Mouse (Mus musculus) cerebellum, adult 9-11 months (tissue): ENCODE results near the gene Gltp.

ENCODE experiments used
- DNase-seq: peaks from one replicate; pipeline ENCODE4 v3.0.0; 2022

The Gltp gene

DNA sequence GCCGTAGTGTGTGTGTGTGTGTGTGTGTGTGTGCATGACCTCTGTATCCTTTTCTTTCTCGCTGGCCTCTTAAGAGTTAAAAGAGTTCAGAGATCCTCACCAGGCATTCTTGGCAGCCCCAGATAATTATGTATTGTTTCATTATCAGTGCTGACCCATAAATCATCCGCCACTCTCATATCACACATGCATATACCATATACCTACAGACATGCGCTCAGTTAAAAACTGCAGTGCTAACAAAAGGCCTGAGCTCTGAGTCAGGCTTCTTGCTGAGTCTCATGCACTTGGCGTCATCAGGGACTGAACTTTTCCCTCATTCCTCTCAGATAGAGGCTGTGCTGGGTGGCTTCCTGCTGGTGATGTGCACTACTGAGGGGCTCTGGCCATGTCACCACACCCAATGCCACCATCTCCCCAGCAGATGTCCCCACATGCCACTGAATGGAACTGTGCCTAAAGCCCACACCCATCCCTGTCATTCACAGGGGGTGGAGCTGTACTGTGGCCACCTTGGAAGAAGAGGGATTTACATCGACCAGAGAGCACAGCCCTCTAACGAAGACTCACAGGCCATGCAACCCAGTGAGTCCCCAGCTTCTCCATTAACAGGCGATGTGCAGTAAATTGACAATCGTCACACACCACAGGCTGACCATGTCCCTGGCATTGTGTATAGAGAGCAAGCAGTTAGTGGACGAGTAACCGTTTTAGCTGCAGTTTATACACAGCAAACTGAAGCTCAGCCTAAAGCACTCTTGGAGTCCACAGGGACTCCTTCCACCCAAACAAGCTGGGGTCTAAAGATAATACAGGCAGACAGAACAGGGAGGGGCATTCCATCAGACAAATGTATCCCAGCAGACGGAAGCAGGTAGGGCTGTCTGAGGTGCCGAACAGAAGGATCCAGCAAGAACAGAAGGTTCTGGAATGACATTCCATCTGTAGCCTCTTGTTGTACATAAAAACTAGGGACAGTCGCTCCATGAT is 11.9 kb upstream of the Gltp start:
- no peak for DNase-seq

DNA sequence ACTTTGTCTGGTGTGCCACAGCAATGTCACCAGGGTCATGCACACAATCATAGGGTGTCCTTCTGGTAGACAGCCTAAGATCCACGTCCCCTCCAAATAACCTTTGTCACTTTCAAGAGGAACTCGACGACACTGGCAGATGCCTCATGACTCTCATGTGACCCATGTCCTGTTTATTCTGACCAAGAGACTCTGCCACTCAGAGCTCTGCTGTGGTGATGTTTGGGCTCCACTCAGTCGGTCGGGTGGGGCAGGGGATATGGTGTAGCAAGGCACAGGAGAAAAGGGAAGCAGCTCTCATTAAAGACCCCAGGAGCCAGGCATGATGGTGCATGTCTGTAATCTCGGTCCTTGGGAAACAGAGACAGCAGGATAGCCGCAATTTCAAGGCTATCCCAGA is 8.2 kb upstream of the Gltp start:
- no peak for DNase-seq

DNA sequence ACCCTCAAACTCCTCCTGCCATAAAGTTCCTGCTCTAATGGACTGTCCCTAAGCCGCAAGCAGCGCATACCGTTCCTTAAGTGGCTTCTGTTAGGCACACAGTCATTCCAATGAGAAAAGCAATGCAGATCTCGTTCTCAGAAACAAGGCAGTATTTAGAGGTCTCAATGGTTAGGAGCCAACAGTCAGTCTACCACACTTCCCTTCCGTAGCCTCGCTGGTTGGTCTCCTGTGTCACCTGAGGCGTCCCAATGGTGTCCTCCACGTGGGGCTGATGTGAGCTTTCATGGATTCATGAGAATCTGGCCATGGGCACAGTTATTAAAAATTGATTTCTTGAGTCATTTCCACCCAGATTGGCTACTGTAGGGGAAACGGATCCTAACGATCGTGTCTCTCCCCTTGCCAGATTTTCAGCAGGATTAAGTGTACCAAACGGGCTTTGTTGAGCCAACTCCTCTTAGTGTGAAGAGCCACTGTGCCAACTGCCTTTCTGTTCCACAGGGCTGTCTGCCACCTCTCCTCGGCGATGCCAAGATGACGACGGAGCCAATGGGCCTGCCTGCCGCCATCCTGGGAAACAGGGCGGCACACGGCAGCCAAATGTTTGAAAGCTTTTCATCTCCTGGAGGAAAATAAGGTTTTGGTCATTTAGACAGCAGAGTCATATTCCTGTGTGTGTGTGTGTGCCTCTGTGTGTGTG is 7.4 kb upstream of the Gltp start:
- peak; percentile 95 for DNase-seq

DNA sequence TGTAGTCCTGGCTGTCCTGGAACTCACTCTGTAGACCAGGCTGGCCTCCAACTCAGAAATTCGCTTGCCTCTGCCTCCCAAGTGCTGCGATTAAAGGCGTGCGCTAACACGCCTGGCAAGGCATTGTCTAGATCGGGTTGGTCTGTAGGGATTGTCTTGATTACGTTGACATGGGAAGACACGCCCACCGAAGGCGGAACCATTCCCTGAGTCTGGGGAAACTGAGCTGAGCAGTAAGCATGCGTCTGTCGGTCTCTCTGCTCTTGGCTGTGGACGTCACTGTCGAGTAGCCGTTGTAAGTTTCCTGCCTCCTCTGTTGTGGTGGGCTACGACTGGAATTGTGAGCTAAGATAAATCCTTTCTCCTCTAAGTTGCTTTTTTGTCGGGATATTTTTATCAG is 6.2 kb upstream of the Gltp start:
- DNase-seq, result no peak

DNA sequence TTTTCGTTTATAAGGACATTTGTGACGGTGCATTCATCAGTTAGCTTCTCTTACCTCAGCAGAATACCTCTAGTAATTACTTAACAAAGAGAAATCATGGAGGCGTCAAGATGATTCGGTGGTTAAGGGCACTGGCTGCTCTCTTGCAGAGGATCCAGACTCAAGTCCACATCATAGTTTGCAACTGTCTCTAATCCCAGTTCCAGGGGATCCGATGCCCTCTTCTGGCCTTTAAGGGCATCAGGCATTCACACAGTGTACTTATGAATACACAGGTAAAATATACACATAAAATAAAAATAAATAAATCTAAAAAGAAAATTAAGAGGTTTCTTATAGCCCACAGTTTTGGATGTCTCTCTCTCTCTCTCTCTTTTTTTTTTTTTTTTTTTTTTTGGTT is 5.0 kb upstream of the Gltp start:
- no peak for DNase-seq

DNA sequence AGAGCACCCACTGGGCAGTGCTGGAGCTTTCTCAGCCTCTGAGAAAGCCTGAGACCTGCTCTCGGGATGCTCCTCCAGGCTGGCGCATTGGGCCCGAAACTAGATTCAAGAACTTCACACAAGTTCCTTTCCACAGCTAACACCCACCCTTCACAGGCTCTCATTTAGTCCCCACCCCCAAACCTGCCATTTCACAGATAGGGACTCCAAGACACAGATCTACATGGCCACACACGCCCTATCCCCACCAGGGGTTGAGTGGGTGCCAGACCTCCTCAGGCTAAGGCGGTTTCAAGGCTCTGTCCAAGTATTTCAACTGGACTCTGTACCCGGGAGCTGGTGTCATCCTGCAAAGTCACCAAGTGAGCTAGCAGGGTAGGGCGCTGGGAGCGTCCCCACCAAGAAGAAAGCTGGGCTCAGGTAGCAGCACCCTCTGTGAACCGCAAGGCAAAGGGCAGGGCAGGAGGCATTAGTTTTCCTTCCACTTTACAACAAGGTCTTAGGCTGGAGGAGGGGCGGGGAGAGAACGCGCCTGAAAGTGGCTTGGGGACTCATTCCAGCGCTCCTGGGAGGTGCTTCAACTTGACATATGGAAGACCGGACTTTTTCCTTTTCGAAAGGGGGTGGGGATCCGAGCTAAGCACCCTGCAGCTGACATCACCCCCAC is 951 bp downstream of the Gltp start:
- DNase-seq, result peak; percentile 63

DNA sequence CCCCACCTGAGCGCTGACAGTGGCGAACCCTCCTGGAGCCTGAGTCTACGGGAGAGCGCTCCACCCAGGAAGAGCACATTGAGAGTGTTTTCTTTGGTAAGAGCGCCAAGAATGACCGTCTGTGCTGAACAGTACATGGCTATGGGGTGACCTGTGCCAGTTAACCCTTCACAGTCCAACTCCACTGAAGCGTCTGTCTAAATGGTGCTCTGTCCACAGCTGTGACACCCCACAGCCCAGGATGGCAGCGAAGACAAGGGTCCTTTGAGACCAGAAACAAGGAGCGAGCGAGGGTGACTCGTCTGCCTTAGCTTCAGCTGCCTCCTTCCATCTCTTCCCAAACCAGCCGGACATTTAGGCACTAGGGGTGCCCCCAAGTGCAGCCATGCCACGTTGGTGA is 2.1 kb downstream of the Gltp start:
- no peak for DNase-seq

DNA sequence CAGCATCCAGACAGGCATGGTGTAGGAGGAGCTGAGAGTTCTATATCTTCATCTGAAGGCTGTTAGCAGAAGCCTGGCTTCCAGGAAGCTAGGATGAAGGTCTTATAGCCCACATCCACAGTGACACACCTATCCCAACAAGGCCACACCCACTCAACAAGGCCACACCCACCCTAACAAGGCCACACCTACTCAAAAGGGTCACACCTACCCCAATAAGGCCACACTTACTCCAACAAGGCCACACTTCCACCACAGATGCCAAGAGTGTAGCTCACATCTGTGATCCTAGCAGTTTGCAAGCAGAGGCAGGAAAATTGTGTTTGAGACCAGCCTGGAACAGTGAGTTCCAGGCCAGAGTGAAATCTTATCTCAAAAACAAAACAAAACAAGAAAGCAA is 2.9 kb downstream of the Gltp start:
- DNase-seq, result no peak

DNA sequence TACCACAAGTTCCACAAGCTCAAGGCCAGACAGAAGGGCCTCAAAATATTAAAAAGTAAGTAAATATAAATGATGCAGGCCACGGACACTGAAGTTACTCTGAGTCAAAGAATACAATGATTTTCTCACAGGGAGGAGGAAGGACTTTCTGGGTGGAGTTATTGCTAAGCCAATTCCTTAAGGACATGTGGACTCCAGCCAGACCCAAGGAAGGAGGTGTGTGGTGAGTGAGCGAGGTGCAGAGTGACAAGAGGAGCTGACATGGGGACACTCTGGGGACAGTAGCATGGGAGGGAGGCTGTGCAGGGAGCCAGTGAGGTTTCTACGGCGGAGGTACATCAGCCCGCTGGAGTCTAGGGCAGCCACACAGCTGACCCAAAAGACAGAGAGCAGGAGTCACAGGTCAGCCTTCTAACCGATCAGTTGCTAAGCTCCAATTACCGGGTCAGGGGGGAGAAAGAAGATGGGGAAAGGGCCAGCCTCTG is 4.0 kb downstream of the Gltp start:
- no peak for DNase-seq

DNA sequence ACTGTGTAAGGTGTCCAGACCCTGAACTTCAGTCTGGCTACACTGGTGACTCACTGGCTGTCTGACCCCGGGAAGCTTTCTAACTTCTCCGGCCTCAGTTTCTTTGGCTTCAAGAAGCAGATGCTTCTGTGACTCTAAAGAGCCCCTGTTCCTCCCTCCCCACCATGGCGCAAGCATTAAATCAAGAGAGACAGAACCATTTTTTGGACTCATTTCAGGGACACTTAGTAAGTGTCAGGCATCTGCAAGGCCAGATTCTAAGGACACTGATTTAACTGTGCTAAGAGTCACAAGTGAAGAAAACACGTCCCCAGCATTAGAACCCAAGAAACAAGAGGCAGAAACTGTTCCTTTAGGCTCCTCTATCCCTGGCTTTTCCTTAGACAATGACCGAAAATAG is 4.8 kb downstream of the Gltp start:
- DNase-seq, result no peak

DNA sequence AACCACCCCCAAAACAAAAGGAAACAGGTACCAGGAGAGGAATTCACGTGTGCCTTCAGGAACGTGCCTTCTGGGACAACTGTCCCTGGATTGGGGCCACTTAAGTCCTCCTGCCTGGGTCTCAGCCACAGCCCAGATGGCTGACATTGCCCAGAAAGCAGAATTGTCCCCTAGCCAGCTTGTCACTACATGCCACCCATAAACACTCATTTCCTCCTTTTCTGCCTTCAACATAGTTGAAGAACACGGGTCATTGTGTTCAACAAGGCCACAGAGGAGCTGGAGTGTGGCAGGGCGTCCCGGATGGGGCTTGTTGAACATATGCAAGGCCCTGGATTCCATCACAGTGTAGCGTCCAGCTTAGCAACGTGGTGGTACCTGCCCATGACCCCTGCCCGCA is 9.1 kb downstream of the Gltp start:
- DNase-seq, result peak; percentile 77

DNA sequence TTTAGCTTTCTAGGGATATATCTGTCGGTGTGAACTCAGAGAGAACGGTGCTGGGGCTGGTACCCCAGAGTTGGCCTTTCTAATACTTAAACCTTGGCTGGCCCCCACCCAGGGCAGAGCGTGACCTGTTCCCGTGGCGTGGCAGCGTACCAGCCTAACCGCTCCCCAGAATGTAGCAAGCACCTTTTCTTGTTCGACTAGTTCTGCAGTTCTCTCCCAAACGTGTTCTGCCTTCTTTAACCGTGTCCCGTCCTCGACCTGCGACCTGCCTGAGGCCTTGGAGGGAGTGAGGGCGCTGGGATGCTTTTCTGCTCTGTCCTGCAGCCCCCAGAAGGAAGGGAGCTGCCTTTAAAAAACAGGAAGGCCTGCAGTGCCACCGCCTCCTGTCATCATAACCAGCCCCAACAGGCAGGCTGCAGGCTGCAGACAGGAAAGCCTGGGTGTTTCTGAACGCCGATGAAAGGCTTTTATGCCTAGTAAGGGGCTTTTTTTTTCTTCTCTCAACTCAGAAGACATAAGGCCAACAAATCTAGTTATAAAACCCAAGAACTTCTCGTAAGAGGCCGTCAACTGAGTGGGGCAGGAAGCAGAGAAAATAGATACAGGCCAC is 10.0 kb downstream of the Gltp start:
- no peak for DNase-seq

DNA sequence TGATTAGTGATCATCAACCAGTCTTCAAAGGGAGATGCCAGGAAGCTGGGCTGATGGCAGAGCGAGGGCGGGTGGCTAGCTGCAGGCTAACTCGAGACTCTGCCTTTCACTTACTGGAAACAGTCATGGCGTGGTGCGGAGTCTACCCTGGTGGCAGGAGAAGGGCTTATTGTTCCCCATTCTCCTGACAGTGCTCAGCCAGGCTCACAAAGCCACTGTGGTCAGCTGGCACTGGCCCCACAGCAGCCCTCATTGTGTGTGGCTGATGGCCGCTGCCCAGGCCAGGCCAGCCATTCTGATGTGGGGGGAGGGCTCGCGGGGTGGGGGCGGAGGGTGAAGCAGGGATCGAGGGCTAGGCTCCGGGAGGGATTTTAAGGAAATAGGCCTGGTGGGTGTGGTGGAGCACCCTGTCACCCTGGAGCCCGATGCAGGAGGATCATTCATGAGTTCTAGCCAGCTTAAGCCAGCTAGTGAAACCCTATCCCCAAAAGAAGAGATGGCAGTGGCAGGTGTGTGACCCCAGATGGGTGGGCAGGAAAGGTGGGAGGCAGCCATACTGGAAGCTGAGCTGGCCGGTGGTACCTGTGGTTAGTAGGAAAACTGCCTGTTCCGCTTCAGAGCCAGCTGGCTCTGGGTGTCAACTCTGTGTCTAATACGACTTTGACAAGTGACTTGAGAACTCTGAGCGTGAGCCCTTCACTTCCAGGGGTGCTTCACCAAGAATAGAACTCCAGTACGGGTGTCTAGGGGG is 10.8 kb downstream of the Gltp start:
- DNase-seq, result no peak

DNA sequence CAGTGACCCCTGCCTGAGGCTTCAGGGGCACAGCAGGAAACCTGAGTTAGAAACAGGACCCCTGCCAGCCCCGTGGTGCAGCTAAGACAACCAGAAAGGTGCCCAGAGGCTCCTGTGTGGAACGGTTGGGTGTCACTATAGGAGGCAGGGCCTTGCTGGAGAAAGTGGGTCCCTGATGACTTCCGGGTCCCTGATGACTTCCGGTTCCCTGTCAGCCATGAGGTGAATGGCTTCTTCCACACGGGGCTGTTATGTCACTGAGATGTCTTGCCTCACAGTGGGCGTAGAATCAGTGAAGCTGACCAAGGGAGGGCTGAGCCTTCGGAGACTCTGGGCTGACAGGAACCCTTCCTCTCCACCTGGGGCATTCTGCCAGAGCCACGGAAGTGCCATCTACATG is 16.2 kb downstream of the Gltp start:
- DNase-seq, result no peak

DNA sequence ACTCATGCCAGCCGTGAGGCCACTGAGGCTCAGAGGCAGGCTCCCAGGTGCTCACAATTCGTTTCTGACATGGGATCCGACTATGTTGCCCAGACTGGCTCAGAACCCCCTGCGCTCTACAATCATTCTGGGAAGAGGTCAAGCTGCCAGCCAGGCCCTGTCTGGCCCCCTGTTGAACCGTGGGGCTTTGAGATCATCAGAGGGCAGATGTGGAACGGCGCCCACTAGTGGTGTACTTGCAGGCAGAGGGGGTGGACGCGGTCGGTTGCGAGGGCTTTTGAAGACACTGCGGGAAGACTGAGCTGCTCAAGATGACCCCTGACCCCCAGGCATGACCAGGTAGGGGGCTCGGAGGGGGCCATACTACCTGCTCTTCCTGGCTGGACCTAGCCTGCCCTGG is 17.7 kb downstream of the Gltp start:
- DNase-seq, result no peak

DNA sequence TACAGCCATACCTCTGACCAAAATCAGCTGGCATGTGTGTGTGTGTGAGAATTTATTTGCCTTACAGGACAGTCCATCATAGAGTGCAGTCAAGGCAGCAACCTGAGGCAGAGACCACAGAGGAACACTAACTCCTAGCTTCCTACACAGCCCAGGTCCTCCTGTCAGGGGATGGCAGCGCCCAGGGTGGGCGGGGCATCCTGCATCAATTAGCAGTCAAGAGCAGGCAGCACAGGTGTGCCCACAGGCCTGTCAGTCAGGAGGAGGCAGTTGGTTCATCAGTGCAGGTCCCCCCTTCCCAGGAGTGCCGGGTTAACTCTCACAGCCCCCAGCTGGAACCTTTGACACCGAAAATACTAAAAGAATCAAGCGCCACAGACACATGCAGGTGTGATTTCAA is 21.8 kb downstream of the Gltp start:
- no peak for DNase-seq

DNA sequence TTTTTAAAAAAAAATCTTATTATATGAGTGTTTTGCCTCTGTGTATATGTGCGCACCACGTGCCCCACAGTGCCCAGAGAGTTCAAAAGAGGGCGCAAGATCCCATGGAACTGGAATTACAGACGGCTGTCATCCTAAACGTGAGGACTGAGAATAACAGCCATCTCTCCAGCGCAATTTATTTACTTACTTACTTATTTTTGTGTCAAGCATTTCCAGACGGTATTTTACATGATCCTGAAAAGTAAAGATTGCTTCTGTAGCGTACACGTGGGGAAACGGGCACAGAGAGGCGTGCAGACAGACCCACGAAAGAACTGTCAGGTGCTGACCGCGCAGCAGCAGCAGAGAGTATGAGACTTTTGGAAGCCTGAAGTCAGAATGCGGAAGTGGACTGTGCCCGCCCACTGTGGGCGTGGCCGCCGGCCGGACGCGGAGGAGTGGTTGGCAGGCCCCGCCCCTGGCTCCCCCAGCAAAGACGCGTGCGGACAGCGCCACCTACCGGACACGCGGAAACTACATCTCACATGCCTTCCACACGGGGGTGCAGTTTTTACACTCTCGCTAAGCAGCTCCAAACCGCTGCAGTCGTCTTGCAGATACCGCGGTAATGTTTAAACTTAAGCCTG is 23.4 kb downstream of the Gltp start:
- peak; percentile 96 for DNase-seq

DNA sequence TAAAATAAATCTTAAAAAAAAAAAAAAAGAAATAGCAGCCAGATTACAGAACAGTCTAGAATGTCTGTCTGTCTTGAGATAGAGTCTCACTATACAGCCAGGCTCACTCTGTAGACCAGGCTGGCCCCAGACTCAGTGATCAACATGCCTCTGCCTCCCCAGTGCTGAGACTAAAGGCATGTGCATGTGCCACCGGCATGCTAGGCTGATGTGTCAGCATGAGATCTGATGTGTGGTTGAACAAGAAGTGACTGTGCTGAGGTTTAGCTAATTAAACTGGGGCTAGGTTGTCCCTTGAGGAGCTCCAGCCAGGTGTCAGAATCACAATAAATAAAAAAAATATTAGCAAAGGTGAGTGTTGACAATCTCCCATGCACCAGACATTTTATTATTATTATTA is 24.1 kb downstream of the Gltp start:
- DNase-seq, result no peak

DNA sequence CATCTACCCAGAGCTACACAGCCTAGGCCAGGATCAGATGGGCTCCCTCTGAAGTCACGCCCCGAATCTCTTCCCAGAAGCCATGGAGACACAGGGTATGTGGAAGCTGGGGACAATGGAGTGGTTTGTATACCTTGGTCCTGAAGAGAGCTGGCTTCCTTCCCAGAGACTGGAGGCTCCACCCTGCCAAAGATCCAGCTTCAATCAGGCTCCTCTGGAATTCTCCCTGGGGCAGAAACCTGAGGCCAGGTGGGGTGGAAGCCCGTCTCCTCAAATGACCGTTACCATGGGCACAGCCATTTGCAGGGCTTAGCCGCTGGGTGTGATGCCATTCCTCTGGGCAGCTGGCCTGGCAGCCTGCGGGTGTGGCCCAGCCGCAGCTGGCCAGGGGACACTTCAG is 26.0 kb downstream of the Gltp start:
- DNase-seq, result no peak

DNA sequence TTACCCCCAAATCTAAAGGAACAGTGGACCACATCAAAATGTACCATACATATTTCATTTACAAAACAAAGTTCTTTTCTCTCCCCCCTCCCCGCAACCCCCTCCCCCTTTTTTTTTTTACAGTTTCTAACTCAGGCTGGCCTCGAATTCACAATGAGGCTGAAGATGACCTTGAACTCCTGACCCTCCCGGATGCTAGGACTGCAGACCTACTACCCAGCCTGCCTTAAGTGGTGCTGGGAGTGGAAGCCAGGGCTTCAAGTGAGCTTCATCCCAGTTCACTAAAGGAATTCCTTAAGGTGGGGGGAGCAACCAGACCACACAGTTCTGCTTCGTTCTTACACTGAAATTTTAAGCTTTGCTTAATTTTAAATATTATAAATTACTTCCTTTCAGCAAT is 26.6 kb downstream of the Gltp start:
- DNase-seq, result no peak

DNA sequence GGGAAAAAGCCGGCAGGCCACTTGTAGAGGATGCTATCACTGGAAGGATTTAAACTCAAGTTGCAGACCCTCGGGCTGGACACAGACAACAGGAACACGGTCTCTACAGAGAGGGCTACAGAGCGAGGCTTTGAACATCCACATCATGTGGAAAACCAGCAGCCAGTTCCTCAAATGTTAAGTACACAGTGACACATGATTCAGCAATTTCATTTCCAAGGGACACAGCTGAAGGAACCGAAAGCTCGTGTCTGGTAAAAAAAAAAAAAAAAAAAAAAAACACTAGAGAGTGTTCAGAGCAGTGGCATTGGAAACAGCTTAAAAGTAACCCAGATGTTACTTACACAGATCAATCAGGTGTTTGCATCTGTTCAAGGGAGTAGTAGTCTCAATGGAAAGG is 29.8 kb downstream of the Gltp start:
- no peak for DNase-seq

DNA sequence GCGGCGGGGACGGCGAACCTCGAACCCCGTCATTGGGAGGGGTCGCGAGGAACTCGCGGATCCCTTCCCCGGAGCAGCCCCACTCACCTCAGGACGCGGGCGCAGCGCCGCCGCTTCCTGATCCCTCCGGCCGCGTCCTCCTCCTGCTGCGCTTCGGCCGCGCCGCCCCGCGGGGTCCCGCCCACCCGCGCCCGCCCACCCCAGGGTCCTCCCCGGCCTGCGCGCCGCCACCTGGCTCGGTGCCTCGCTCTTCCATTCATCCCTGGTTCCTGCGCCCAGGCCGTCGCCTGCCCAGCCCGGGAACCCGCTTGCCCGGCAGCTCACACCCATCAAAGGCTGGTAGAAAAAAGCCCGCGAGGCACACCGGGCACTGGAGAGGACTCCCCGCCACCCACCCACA is 32.5 kb downstream of the Gltp start, which contains the start of gene Trpv4:
TSS of gene Trpv4 (minus strand) at position 167 of the 400 bp plus-strand sequence.
- no peak for DNase-seq
